Mouse (Mus musculus) MEL (cell line): Measurements from ENCODE around the gene 9630041A04Rik. TPM values are rescaled to one million over a fixed set of nuclear protein-coding genes. Genes with fewer than 3 reads are reported as not detected.

ENCODE experiments used
- DNase-seq: peaks from one replicate; pipeline ENCODE4 v3.0.0; 2011; ENCODE audit warnings: low read depth, low spot score
- H3K27ac ChIP-seq: 2 replicates; pipeline ENCODE4 v1.5.1; 2012; ENCODE audit warnings: low read depth, mild to moderate bottlenecking, control low read depth, low read length, moderate library complexity; ENCODE audit not compliant: control insufficient read depth
- H3K27me3 ChIP-seq, 2 experiments: fragments of 150-350 bp in 1 of 2; sonication (generic) in 1 of 2; 2 replicates each; pipeline ENCODE4 v1.6.1; 2012; ENCODE audit warnings: low read length in 2 of 2, mild to moderate bottlenecking in 2 of 2, improper control_type of control experiment in 1 of 2, moderate library complexity in 1 of 2; ENCODE audit not compliant: insufficient read depth in 2 of 2, control insufficient read depth in 1 of 2
- H3K36me3 ChIP-seq, 2 experiments: 2 replicates each; pipeline ENCODE4 v1.6.1; 2012 to 2014; ENCODE audit warnings: low read length in 2 of 2, improper control_type of control experiment in 1 of 2, inconsistent platforms in 1 of 2, mild to moderate bottlenecking in 1 of 2; ENCODE audit not compliant: insufficient read depth in 2 of 2, control insufficient read depth in 1 of 2
- H3K4me1 ChIP-seq, 2 experiments: fragments of 150-350 bp in 1 of 2; sonication (generic) in 1 of 2; 2 replicates each; pipeline ENCODE4 v1.6.1; 2012; ENCODE audit warnings: low read length in 2 of 2, improper control_type of control experiment in 1 of 2, mild to moderate bottlenecking in 1 of 2; ENCODE audit not compliant: insufficient read depth in 2 of 2, control insufficient read depth in 1 of 2
- H3K4me3 ChIP-seq, 2 experiments: fragments of 150-350 bp in 1 of 2; sonication (generic) in 1 of 2; 2 replicates each; pipeline ENCODE4 v1.5.1; 2012; ENCODE audit warnings: low read depth in 2 of 2, low read length in 2 of 2, mild to moderate bottlenecking in 2 of 2, moderate library complexity in 2 of 2, control low read depth in 1 of 2, improper control_type of control experiment in 1 of 2; ENCODE audit not compliant: control insufficient read depth in 1 of 2, insufficient read depth in 1 of 2
- H3K79me2 ChIP-seq: 2 replicates; pipeline ENCODE4 v1.6.1; 2012; ENCODE audit warnings: mild to moderate bottlenecking, low read length, moderate library complexity; ENCODE audit not compliant: control insufficient read depth, poor library complexity, insufficient read depth
- H3K9ac ChIP-seq: 2 replicates; pipeline ENCODE4 v1.6.1; 2012; ENCODE audit warnings: low read depth, mild to moderate bottlenecking, control low read depth, low read length, moderate library complexity; ENCODE audit not compliant: control insufficient read depth, poor library complexity, severe bottlenecking
- H3K9me3 ChIP-seq: fragments of 150-350 bp; sonication (generic); replicated peaks from 2 replicates; pipeline ENCODE4 v1.6.1; 2012; ENCODE audit warnings: mild to moderate bottlenecking, low read length, improper control_type of control experiment, moderate library complexity; ENCODE audit not compliant: insufficient read depth
- CHD1 ChIP-seq: IDR thresholded peaks from 2 replicates; pipeline ENCODE4 v1.6.1; 2012; ENCODE audit warnings: low read depth, mild to moderate bottlenecking, inconsistent platforms, low read length, improper control_type of control experiment
- CHD2 ChIP-seq: IDR thresholded peaks from 2 replicates; pipeline ENCODE4 v1.6.1; 2011; ENCODE audit warnings: low read length, improper control_type of control experiment
- CTCF ChIP-seq, 3 experiments: IDR thresholded peaks in 2 of 3; conservative IDR thresholded peaks in 1 of 3; 2 replicates each; pipeline ENCODE4 v1.5.1; 2011 to 2012; ENCODE audit warnings: low read length in 3 of 3, low read depth in 2 of 3, mild to moderate bottlenecking in 2 of 3, improper control_type of control experiment in 1 of 3, inconsistent platforms in 1 of 3, mixed read lengths in 1 of 3, moderate library complexity in 1 of 3; ENCODE audit not compliant: control insufficient read depth in 1 of 3, insufficient read depth in 1 of 3, poor library complexity in 1 of 3, severe bottlenecking in 1 of 3
- E2F4 ChIP-seq: IDR thresholded peaks from 2 replicates; pipeline ENCODE4 v1.6.1; 2011; ENCODE audit warnings: low read depth, low read length, improper control_type of control experiment, borderline replicate concordance
- ELF1 ChIP-seq: IDR thresholded peaks from 2 replicates; pipeline ENCODE4 v1.6.1; 2014; ENCODE audit warnings: low read depth, mild to moderate bottlenecking, inconsistent platforms, low read length, improper control_type of control experiment, moderate library complexity
- EP300 ChIP-seq, 2 experiments: IDR thresholded peaks; 2 replicates each; pipeline ENCODE4 v1.6.1; 2011; ENCODE audit warnings: improper control_type of control experiment in 2 of 2, low read length in 2 of 2, low read depth in 1 of 2, mild to moderate bottlenecking in 1 of 2
- ETS1 ChIP-seq: IDR thresholded peaks from 2 replicates; pipeline ENCODE4 v1.6.1; 2012; ENCODE audit warnings: low read depth, mild to moderate bottlenecking, inconsistent platforms, low read length, improper control_type of control experiment, moderate library complexity
- GABPA ChIP-seq: IDR thresholded peaks from 2 replicates; pipeline ENCODE4 v1.6.1; 2012; ENCODE audit warnings: low read depth, mild to moderate bottlenecking, inconsistent platforms, low read length, improper control_type of control experiment, moderate library complexity
- HCFC1 ChIP-seq: IDR thresholded peaks from 2 replicates; pipeline ENCODE4 v1.6.1; 2012; ENCODE audit warnings: low read depth, mild to moderate bottlenecking, inconsistent platforms, low read length, improper control_type of control experiment, moderate library complexity
- JUND ChIP-seq: IDR thresholded peaks from 2 replicates; pipeline ENCODE4 v1.6.1; 2011; ENCODE audit warnings: low read depth, mild to moderate bottlenecking, improper control_type of control experiment, low read length
- KAT2A ChIP-seq: conservative IDR thresholded peaks from 2 replicates; pipeline ENCODE4 v1.6.1; 2012; ENCODE audit warnings: low read depth, low read length, improper control_type of control experiment, inconsistent platforms
- MAFK ChIP-seq: IDR thresholded peaks from 2 replicates; pipeline ENCODE4 v1.6.1; 2011; ENCODE audit warnings: low read depth, mild to moderate bottlenecking, low read length, improper control_type of control experiment, borderline replicate concordance
- MAZ ChIP-seq: IDR thresholded peaks from 2 replicates; pipeline ENCODE4 v1.6.1; 2012; ENCODE audit warnings: low read depth, mild to moderate bottlenecking, inconsistent platforms, low read length, improper control_type of control experiment
- MYB ChIP-seq: IDR thresholded peaks from 2 replicates; pipeline ENCODE4 v1.6.1; 2011; ENCODE audit warnings: mild to moderate bottlenecking, low read depth, low read length, improper control_type of control experiment
- MYC ChIP-seq: IDR thresholded peaks from 2 replicates; pipeline ENCODE4 v1.6.1; 2011; ENCODE audit warnings: low read depth, mild to moderate bottlenecking, low read length, improper control_type of control experiment, moderate library complexity
- NRF1 ChIP-seq: IDR thresholded peaks from 2 replicates; pipeline ENCODE4 v1.6.1; 2014; ENCODE audit warnings: low read depth, mild to moderate bottlenecking, inconsistent platforms, low read length, improper control_type of control experiment, moderate library complexity; ENCODE audit not compliant: poor library complexity, insufficient read depth, severe bottlenecking
- POLR2A ChIP-seq, 2 experiments: IDR thresholded peaks; 2 replicates each; pipeline ENCODE4 v1.6.1; 2011 to 2012; ENCODE audit warnings: low read length in 2 of 2, mild to moderate bottlenecking in 2 of 2, control low read depth in 1 of 2, improper control_type of control experiment in 1 of 2, low read depth in 1 of 2, moderate library complexity in 1 of 2; ENCODE audit not compliant: control insufficient read depth in 1 of 2, insufficient read depth in 1 of 2, poor library complexity in 1 of 2
- POLR2AphosphoS2 ChIP-seq: IDR thresholded peaks from 2 replicates; pipeline ENCODE4 v1.6.1; 2011; ENCODE audit warnings: low read length, improper control_type of control experiment
- POLR2AphosphoS5 ChIP-seq: IDR thresholded peaks from 2 replicates; pipeline ENCODE4 v1.6.1; 2012; ENCODE audit warnings: low read depth, borderline replicate concordance, mild to moderate bottlenecking, inconsistent platforms, low read length, moderate library complexity, mixed read lengths
- RAD21 ChIP-seq: IDR thresholded peaks from 2 replicates; pipeline ENCODE4 v1.6.1; 2011; ENCODE audit warnings: mild to moderate bottlenecking, low read depth, low read length, improper control_type of control experiment
- TAL1 ChIP-seq: IDR thresholded peaks from 2 replicates; pipeline ENCODE4 v1.6.1; 2012; ENCODE audit warnings: mild to moderate bottlenecking, inconsistent platforms, low read length, moderate library complexity, mixed read lengths
- UBTF ChIP-seq: IDR thresholded peaks from 2 replicates; pipeline ENCODE4 v1.6.1; 2012; ENCODE audit warnings: low read depth, mild to moderate bottlenecking, inconsistent platforms, low read length, improper control_type of control experiment, moderate library complexity, borderline replicate concordance; ENCODE audit not compliant: insufficient read depth
- USF2 ChIP-seq, 2 experiments: IDR thresholded peaks; 2 replicates each; pipeline ENCODE4 v1.6.1; 2011 to 2012; ENCODE audit warnings: improper control_type of control experiment in 2 of 2, low read length in 2 of 2, borderline replicate concordance in 1 of 2, inconsistent platforms in 1 of 2, low read depth in 1 of 2, mild to moderate bottlenecking in 1 of 2; ENCODE audit not compliant: insufficient read depth in 1 of 2
- ZC3H11A ChIP-seq: IDR thresholded peaks from 2 replicates; pipeline ENCODE4 v1.6.1; 2012; ENCODE audit warnings: low read depth, mild to moderate bottlenecking, inconsistent platforms, low read length, improper control_type of control experiment
- ZKSCAN1 ChIP-seq: IDR thresholded peaks from 2 replicates; pipeline ENCODE4 v1.6.1; 2012; ENCODE audit warnings: low read depth, mild to moderate bottlenecking, inconsistent platforms, low read length, improper control_type of control experiment, moderate library complexity
- ZNF384 ChIP-seq: IDR thresholded peaks from 2 replicates; pipeline ENCODE4 v1.6.1; 2012; ENCODE audit warnings: low read depth, mild to moderate bottlenecking, inconsistent platforms, low read length, improper control_type of control experiment
- polyA plus RNA-seq, 2 experiments: library from polyadenylated mRNA; stranded (reverse) in 1 of 2; unstranded in 1 of 2; fragments of >175 nt in 1 of 2; fragments of >200 nt in 1 of 2; gene quantifications; 2 replicates each; pipeline versions ENCODE4 v1.2.1 to v1.2.4; 2012; ENCODE audit warnings: low replicate concordance in 2 of 2, low read depth in 1 of 2; ENCODE audit not compliant: insufficient read length in 2 of 2, insufficient read depth in 1 of 2, missing spikeins in 1 of 2
- total RNA-seq: library from RNA; depleted of rRNA; stranded (reverse); fragments of 300-350 nt; gene quantifications from 2 replicates; pipeline ENCODE4 v1.2.3, GENCODE M21; 2012

Gene 9630041A04Rik
- total and polyA plus RNA-seq, 3 experiments: not detected

- TF ChIP-seq RAD21 (no peak), MYC (no peak), ZKSCAN1 (no peak), ETS1 (no peak), MAZ (no peak), CHD2 (no peak), KAT2A (no peak), HCFC1 (no peak), GABPA (no peak), POLR2AphosphoS2 (no peak), POLR2AphosphoS5 (no peak), NRF1 (no peak), CTCF (IDR thresholded peaks at IDR 0.05 in 2 of 3, conservative IDR thresholded peaks at IDR 0.05 in 1 of 3; ENCODE audit: control insufficient read depth in 1 of 3, insufficient read depth in 1 of 3, low read depth in 2 of 3, low read length in 3 of 3, poor library complexity in 1 of 3, severe bottlenecking in 1 of 3) (no peak), TAL1 (no peak), EP300 (IDR thresholded peaks at IDR 0.05; ENCODE audit: low read depth in 1 of 2, low read length in 2 of 2) (no peak), ZC3H11A (no peak)
- H3K9ac ChIP-seq: no peak overlapping the region
- no peak for DNase-seq
- no peak overlapping the region for H3K27ac ChIP-seq
- no peaks in the 10 kb centered on the region for H3K36me3 ChIP-seq
- H3K79me2 ChIP-seq: no peaks in the 10 kb centered on the region
- no peaks in the 10 kb centered on the region for H3K4me1 ChIP-seq
- no peaks in the 10 kb centered on the region for H3K27me3 ChIP-seq
- H3K4me3 ChIP-seq: no peak overlapping the region
- no peaks in the 10 kb centered on the region for H3K9me3 ChIP-seq
These were observed 15.9 kb upstream of the 9630041A04Rik start for GRCm38 (mm10) chr9:101845691-101846090.

GRCm38 (mm10) chr9:101862481-101863065 lies 932 bp downstream of the 9630041A04Rik start:
- Histone ChIP-seq H3K36me3 (no peaks in the 10 kb centered on the region), H3K4me3 (no peak overlapping the region), H3K27me3 (no peaks in the 10 kb centered on the region), H3K9me3 (no peaks in the 10 kb centered on the region), H3K79me2 (no peaks in the 10 kb centered on the region), H3K4me1 (no peaks in the 10 kb centered on the region), H3K9ac (no peak overlapping the region), H3K27ac (no peak overlapping the region)
- no peak for DNase-seq
- TF ChIP-seq E2F4 (no peak), UBTF (no peak), POLR2A (IDR thresholded peaks at IDR 0.05; ENCODE audit: control insufficient read depth in 1 of 2, insufficient read depth in 1 of 2, low read depth in 1 of 2, low read length in 2 of 2, poor library complexity in 1 of 2) (no peak), ELF1 (no peak), ETS1 (no peak), TAL1 (no peak), RAD21 (no peak), HCFC1 (no peak), POLR2AphosphoS5 (no peak), ZNF384 (no peak), CHD2 (no peak), MYB (no peak), CHD1 (no peak), JUND (no peak), POLR2AphosphoS2 (no peak), MAFK (no peak), USF2 (IDR thresholded peaks at IDR 0.05; ENCODE audit: borderline replicate concordance in 1 of 2, insufficient read depth in 1 of 2, low read depth in 1 of 2, low read length in 2 of 2) (no peak), CTCF (IDR thresholded peaks at IDR 0.05 in 2 of 3, conservative IDR thresholded peaks at IDR 0.05 in 1 of 3; ENCODE audit: control insufficient read depth in 1 of 3, insufficient read depth in 1 of 3, low read depth in 2 of 3, low read length in 3 of 3, poor library complexity in 1 of 3, severe bottlenecking in 1 of 3) (no peak), GABPA (no peak)
